Mouse (Mus musculus) lung, adult 2 months (tissue): ENCODE data around the gene Gm44596. TPM values are rescaled to one million over a fixed set of nuclear protein-coding genes. Genes with fewer than 3 reads are reported as not detected.

Source experiments
- DNase-seq: peaks from one replicate; pipeline ENCODE4 v3.0.0; 2022
- H3K4me1 ChIP-seq: fragments of 200-500 bp; 2 replicates; pipeline ENCODE4 v1.6.1; 2011; ENCODE audit warnings: low read length; ENCODE audit not compliant: control insufficient read depth, insufficient read depth
- H3K4me3 ChIP-seq: fragments of 200-500 bp; replicated peaks from 2 replicates; pipeline ENCODE3; 2011; ENCODE audit warnings: low read depth, mild to moderate bottlenecking, control low read depth, low read length; ENCODE audit errors: extremely low read depth
- CTCF ChIP-seq: fragments of 200-500 bp; IDR thresholded peaks from 2 replicates; pipeline ENCODE4 v1.5.1; 2011; ENCODE audit warnings: mild to moderate bottlenecking, low read length, control low read depth; ENCODE audit not compliant: insufficient read depth
- POLR2A ChIP-seq: fragments of 200-500 bp; IDR thresholded peaks from 2 replicates; pipeline ENCODE4 v1.6.1; 2011; ENCODE audit warnings: low read depth, mild to moderate bottlenecking, control low read depth, low read length, borderline replicate concordance; ENCODE audit errors: extremely low read depth
- WGBS: fragments of 180-500 bp; shearing (Covaris S2); methylation state at CpG from one replicate; pipeline ENCODE4 v1.1.7; 2018; 5-methylcytosine and 5-hydroxymethylcytosine counted together
- polyA plus RNA-seq: library from polyadenylated mRNA; depleted of rRNA; stranded (reverse); fragments of >200 nt; gene quantifications from 2 replicates; pipeline ENCODE4 v1.2.3, GENCODE M21; 2012

Gm44596 gene
- polyA plus RNA-seq, 1 experiment, result not detected

DNA sequence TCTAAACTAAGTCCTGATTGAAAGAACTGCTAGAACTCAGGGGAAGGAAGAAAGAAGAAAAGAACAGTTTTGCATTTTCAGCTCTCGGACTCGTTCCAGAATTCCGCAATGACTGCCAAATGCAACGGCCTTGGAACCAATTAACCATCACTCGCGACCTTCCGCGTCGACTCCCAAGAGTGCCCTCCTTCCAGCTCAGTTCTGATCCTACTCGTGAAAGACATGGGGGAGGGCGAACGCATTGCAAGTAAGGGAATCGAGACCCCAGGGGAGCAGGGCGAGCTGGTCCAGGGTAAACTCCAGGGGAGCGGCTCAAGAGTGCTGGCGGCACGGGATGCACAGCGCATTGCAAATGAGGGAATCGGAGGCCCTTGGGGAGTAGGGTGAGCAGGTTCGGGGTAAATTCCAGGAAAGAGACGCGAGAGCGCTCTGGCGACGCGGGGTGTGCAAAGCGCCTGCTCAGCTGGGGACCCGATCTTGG lies 20.1 kb upstream of the Gm44596 start:
- under 1% methylated on average over 28 of the region's 28 CpGs for WGBS
- no peak for DNase-seq
- H3K4me3 ChIP-seq, result peak overlapping the region; percentile 90
- TF ChIP-seq CTCF (no peak), POLR2A (no peak)
- H3K4me1 ChIP-seq, result no peaks in the 10 kb centered on the region; the same call in 1 of the 2 replicates

DNA sequence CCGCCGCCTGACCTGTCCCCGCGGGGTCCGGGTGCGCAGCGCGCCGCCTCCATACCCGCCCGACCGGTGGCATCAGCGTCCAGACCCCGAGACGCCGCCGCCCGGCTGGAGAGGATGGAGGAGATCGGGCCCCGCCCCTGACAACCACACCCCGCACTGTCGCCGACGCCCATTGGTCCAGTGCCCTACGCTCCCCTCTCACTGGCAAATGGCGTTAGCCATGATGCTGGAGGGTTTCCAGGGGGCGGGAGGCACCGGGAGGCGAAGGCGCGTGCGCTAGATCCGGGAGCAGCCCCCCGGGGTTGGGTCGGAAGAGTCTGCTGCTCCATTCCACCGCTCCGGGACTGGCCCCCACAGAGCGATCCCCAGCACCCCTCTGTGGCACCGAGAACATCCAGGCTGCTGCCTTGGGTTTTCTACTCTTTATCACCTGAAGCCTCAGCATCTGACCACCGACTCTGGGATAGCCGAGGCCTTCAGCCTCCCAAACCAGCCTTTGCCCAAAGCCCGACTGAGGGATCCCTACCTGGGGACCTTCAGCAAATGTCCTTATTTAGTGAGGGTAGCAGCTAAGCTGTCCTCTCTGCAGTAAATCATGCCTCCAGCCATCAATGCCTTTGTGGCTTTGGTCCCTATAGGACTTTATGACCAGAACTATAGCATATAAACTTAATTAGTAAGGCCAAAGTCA lies 19.4 kb upstream of the Gm44596 start, which contains the start of gene Tulp3:
TSS of gene Tulp3 (minus strand) at position 126 of the 691 bp plus-strand sequence.
- WGBS, result under 1% methylated on average over 42 of the region's 42 CpGs
- DNase-seq, result peak; percentile 94
- Histone ChIP-seq H3K4me1 (no peaks in the 10 kb centered on the region; the same call in 1 of the 2 replicates), H3K4me3 (peak within 1 kb of the TSS; percentile 90)
- TF ChIP-seq POLR2A, result peak; percentile 55; the same call in 1 of the 2 replicates
- TF ChIP-seq CTCF, result no peak

DNA sequence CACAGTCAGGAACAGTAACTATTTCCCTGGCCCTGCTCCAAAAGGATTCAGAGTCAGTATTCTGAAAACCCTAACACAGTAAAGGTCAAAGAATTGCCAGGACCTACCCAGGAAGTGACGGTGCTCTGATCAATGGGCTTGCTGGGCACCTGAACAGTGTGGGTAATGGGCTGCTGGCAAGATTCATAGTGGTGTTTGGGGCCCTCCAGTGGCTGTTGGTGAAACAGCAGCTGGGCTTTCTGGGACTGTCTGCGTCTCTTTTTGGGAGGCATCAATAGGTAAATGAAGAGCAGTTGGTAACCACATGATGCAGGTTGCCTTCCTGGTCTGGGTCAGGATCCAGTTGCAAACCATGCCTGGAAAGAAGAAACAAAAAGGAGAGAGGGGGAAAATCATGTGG lies 16.3 kb upstream of the Gm44596 start:
- 20% methylated on average over 2 of the region's 2 CpGs for WGBS
- peak; percentile 73 for DNase-seq
- peaks cover 3% of the 10 kb centered on the region; the same call in 1 of the 2 replicates for H3K4me1 ChIP-seq
- H3K4me3 ChIP-seq, result no peak overlapping the region
- TF ChIP-seq CTCF, result peak; percentile 85
- no peak for TF ChIP-seq POLR2A

DNA sequence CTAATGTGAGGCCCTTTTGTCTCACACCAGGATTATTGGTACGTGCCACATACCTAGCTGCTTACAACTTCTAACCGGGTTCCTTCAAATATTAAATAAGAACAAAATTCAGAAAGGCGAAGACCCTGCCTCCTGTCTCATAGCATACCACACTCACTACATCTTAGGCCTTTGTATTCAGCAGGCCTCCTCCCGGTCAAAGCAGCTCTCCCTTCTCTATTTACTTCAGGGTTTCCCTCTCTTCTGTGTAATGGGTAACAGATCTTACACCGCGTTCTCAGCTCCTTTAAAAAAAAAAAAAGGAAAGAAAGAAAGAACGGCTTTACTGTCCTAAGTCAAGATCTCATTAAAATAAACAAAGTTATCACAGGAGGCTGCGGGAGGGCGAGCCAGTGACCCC lies 13.4 kb upstream of the Gm44596 start:
- no peak for DNase-seq
- TF ChIP-seq POLR2A (no peak), CTCF (no peak)
- peak overlapping the region; percentile 67 for H3K4me3 ChIP-seq
- peaks cover 3% of the 10 kb centered on the region; the same call in 1 of the 2 replicates for H3K4me1 ChIP-seq
- 15% methylated on average over 9 of the region's 9 CpGs for WGBS

DNA sequence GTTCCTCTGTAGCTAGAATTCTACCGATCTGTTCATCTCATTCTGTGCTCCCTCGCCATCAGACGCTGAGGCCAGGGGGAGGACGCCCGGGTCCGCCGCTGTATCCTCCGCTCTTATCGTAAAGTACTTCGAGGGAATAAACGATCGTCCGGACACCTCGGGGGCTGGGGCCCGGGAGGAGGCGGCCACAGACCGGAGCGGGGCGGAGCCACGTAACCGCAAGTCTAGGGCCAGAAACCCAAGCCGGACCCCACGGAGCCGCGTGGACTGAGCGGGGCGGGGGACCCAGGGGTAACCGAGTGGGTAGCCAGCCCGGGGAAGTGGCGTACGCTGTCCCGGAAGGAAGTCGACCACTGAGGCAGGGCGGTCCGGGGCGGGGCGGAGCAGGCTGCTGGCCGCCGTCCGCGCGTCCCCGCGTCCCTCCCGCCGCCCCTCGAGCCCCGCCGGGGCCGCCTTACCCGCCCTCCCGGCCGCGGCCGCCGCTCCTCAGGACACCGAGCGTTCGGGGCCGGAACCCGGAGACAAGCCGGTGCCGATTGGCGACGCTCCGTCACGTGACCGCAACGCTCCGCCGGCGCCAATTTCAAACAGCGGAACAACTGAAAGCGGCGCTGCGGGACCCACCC lies 12.8 kb upstream of the Gm44596 start, which contains the start of the genes Rhno1 and Foxm1:
TSS of gene Rhno1 (minus strand) at position 531 of the 626 bp plus-strand sequence.
TSS of gene Foxm1 (plus strand) at position 587 of the 626 bp plus-strand sequence.
- WGBS, result 1% methylated on average over 63 of the region's 76 CpGs
- Histone ChIP-seq H3K4me1 (peaks cover 3% of the 10 kb centered on the region; the same call in 1 of the 2 replicates), H3K4me3 (peak within 1 kb of the TSS; percentile 67)
- 0 out of 2 replicates have a peak, but pooled peaks have one; percentile 24 for TF ChIP-seq POLR2A
- TF ChIP-seq CTCF, result no peak
- DNase-seq, result peak; percentile 84

DNA sequence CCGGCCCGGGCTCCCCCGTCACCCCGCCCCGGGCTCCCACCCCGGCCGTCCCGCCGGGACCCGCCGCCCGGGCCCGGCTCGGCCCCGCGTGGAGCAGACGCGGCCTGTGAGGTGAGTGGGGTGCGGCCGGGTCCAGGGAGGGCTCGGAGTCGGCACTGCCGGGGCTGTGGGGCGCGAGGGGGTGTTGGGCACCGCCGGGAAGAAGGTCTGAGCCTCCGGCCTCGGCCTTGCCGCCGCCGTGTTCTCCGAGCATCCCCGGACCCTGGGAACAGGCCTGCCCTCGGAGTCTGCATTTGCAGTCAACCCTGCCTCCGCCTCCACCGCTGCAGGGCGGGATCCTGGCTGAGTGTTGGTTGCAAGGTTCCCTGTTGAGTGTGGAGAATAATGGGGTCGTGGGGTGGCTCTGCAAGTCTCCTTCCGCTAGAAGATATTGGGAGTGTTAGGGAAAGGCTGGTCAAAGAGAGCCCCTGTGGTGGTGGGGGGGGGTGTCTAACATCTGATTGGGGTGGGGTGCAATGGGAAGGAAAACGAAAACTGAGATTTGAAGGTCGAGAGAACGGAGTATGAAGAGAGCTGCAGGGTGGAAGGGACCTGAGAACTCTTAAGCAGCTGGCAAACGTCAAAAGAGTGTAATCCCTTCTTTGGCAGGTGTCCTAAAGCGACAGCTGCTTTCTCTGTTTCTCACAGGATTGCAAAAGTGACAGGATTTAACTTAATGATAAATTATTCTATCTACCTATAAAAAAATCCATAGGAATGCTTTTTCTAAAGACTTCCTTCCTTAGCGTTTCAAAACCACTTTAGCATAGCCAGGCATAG lies 12.1 kb upstream of the Gm44596 start:
- Histone ChIP-seq H3K4me3 (peak overlapping the region; percentile 33), H3K4me1 (peaks cover 3% of the 10 kb centered on the region; the same call in 1 of the 2 replicates)
- 4% methylated on average over 46 of the region's 46 CpGs for WGBS
- TF ChIP-seq CTCF, result no peak
- TF ChIP-seq POLR2A, result no peak
- DNase-seq, result no peak

DNA sequence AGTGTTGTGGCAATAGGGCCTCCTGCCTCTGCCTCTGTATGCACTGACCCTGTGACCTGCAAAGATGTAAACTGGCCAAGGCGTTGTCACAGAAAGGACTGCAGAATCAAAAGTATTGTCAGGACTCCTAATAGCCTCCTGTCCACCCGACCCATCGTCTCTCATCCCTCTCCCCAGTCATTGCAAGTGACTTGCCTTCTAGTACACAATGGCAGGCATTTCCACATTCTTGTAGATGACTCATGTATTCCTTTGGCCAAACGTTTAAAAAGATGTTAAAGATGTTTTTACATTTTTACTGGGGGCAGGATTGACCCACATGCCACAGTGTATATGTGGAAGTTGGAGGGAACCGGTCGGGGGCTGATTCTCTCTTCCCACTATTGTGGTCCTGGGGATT lies 10.6 kb upstream of the Gm44596 start:
- DNase-seq, result no peak
- WGBS, result 56% methylated on average over 6 of the region's 6 CpGs
- Histone ChIP-seq H3K4me1 (peaks cover 3% of the 10 kb centered on the region; the same call in 1 of the 2 replicates), H3K4me3 (no peak overlapping the region)
- TF ChIP-seq POLR2A, result no peak
- no peak for TF ChIP-seq CTCF

DNA sequence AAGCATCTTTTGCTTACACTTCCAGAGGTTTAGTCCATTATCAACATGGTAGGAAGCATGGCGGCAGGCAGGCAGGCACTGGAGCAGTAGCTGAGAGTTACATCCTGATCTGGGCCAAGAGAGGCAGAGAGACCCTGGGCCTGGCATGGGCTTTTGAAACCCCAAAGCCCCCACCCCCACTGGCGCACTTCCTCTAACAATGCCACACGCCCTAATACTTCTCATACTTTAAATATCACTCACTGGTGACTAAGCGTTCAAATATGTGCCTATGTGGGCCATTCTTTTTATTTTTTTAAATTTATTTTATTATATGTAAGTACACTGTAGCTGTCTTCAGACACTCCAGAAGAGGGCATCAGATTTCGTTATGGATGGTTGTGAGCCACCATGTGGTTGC lies 8.8 kb upstream of the Gm44596 start:
- Histone ChIP-seq H3K4me1 (peaks cover 3% of the 10 kb centered on the region; the same call in 1 of the 2 replicates), H3K4me3 (no peak overlapping the region)
- no peak for TF ChIP-seq CTCF
- no peak for DNase-seq
- WGBS, result 84% methylated on average over 5 of the region's 5 CpGs

DNA sequence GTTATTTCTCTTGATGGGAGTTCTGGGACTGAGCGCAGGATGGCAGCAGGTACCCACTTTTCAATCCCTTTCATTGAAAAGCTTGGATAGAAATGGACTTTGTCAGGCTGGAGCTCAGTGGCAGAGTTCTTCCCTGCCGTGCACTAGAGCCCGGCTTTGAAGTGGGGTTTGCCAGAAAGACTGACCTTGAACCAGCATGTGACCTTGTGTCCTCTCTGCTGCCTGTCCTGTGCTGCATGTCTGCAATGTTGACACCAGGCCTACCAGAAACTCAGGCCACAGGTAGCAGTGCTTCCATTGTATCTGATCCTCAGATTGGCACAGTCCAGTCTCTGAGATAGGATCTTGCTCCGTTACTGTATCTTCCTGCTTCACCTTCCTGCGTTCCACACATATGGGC lies 5.3 kb upstream of the Gm44596 start:
- Histone ChIP-seq H3K4me3 (no peak overlapping the region), H3K4me1 (no peaks in the 10 kb centered on the region)
- TF ChIP-seq POLR2A (no peak), CTCF (no peak)
- no peak for DNase-seq
- WGBS, result 93% methylated on average over 5 of the region's 5 CpGs
